Mouse (Mus musculus) limb, embryonic 10.5 days (tissue): ENCODE results near the gene Blm. TPM values are rescaled to one million over a fixed set of nuclear protein-coding genes. Genes with fewer than 3 reads are reported as not detected.

Experiments used
- DNase-seq: peaks from one replicate; pipeline ENCODE4 v3.0.0-alpha.2; 2017; ENCODE audit warnings: low spot score
- H3K27ac ChIP-seq: fragments of 300-500 bp; sonication (generic); 2 replicates; pipeline ENCODE4 v1.5.1; 2016; ENCODE audit warnings: mild to moderate bottlenecking
- H3K27me3 ChIP-seq: fragments of 300-500 bp; sonication (generic); 2 replicates; pipeline ENCODE4 v1.6.1; 2016; ENCODE audit warnings: low read depth, mild to moderate bottlenecking; ENCODE audit not compliant: poor library complexity, severe bottlenecking
- H3K36me3 ChIP-seq: fragments of 300-500 bp; sonication (generic); 2 replicates; pipeline ENCODE4 v1.6.1; 2016; ENCODE audit warnings: mild to moderate bottlenecking, moderate library complexity
- H3K4me1 ChIP-seq: fragments of 300-500 bp; sonication (generic); 2 replicates; pipeline ENCODE4 v1.6.1; 2016
- H3K4me3 ChIP-seq: fragments of 300-500 bp; sonication (generic); 2 replicates; pipeline ENCODE4 v1.5.1; 2016; ENCODE audit warnings: mild to moderate bottlenecking, moderate library complexity
- H3K9me3 ChIP-seq: fragments of 300-500 bp; sonication (generic); replicated peaks from 2 replicates; pipeline ENCODE4 v1.6.1; 2016; ENCODE audit warnings: mild to moderate bottlenecking
- WGBS: fragments of 180-500 bp; shearing (Covaris S2); methylation state at CpG from one replicate; pipeline ENCODE4 v1.1.7; 2016; 5-methylcytosine and 5-hydroxymethylcytosine counted together
- polyA plus RNA-seq: library from polyadenylated mRNA; unstranded; fragments of >200 nt; fragmentation: Nextera tagmentation; extraction: Ambion mirVana; gene quantifications from 2 replicates; pipeline ENCODE4 v1.2.1, GENCODE M21; 2016

Gene Blm
- polyA plus RNA-seq, 1 experiment from 2014 or later, result 58.2 TPM

DNA sequence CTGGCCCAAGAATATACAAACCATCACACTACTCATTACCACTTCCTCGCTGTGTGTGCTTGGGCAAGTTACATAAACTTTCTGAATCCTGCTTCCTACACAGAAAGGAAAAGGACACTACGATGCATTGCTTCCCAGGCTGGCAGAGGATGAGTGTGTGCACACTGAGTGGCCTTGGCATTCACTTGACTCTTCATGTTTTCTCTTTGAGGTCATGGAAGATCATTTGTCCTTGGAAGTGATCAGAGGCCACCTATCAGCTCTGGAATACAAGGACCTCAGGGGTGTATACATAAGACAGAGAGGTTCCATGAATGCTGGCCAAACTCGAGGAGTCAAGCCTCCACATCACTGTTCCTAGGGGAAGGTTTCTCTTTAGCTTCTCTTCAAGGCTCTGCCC, 81.8 kb downstream of the Blm start:
- no peak overlapping the region for H3K4me3 ChIP-seq
- 91% methylated on average over 3 of the region's 3 CpGs for WGBS
- no peak for DNase-seq
- no peaks in the 10 kb centered on the region for H3K27me3 ChIP-seq
- H3K4me1 ChIP-seq, result no peaks in the 10 kb centered on the region; the same call in 1 of the 2 replicates
- H3K27ac ChIP-seq, result no peak overlapping the region
- no peaks in the 10 kb centered on the region for H3K9me3 ChIP-seq
- peaks cover 69% of the 10 kb centered on the region for H3K36me3 ChIP-seq

DNA sequence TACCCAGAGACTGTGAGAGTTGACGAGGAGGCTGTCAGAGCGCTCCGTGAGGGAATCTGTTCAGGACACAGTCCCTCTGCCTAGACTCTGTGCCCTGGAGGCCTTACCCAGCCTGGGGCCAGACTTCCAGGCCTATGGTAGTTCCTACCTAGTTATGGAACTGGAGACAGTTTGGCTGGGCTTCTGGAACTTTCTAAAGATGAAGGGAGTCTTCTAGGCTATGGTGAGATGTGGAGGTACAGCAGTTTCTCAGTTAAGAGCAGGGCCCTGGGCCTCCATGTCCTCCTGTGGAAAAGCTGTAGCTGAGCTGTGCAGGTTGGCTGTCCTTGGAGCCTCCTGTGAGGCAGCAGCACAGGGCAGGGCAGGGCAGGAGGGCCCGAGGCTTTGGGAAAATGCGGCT, 82.7 kb downstream of the Blm start:
- Histone ChIP-seq H3K9me3 (no peaks in the 10 kb centered on the region), H3K4me3 (no peak overlapping the region), H3K27ac (no peak overlapping the region), H3K27me3 (no peaks in the 10 kb centered on the region), H3K36me3 (peaks cover 60% of the 10 kb centered on the region), H3K4me1 (no peaks in the 10 kb centered on the region; the same call in 1 of the 2 replicates)
- WGBS, result 89% methylated on average over 5 of the region's 5 CpGs
- DNase-seq, result no peak

DNA sequence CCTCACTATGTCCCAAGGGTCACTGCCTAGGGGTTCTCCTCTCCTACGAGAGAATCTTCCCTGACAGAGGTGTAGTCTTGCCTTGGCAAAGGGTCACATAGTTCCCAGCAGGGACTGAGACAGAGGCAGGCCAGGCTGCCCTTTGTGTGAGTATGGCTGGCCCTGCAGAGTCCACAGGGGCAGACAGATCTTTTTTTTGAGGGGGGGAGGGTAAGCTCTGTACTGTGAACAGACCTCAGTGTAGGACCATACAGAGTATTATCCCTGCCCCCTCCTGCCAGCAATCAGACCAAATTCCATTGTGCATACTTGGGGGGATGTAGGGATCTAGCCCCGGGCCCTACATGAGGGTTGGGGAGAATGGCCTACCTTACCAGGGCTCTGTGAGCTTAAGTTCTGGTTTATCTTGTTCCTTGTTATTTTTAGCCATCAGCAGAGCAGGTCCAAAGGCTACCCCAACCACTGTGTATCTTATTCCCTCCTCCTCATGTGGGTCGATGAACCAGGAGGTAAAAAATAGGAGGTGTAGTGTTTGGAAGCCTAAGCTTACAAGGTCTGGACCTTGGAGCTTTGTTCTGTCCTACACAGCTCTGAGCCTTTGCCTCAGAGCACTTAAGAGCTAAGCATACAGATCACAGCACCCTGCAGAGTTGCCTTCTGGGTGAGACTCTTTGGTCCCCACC, 83.2 kb downstream of the Blm start:
- Histone ChIP-seq H3K36me3 (peaks cover 55% of the 10 kb centered on the region), H3K27ac (no peak overlapping the region), H3K4me1 (peaks cover 2% of the 10 kb centered on the region), H3K27me3 (no peaks in the 10 kb centered on the region), H3K4me3 (no peak overlapping the region), H3K9me3 (no peaks in the 10 kb centered on the region)
- no peak for DNase-seq
- 85% methylated on average over 3 of the region's 3 CpGs for WGBS

DNA sequence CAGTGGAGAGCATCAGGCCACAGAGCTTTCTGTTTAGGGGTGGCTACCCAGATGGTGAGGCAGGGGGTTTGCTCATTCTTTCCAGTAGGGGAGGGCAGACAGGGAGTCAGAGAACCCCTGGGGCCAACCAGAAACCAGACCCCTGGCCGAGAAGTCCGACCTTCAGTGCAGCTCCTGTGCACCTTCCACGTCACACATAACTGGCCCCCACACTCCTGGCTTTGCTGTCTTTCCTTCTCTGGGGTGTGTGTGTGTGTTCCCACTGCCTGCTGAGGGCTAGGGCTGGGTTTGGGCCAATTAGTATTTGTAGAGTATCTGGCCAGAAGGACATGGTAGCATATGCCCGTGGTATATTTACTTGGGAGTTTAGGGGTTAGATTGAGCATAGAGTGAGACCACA, 84.6 kb downstream of the Blm start:
- Histone ChIP-seq H3K9me3 (no peaks in the 10 kb centered on the region), H3K4me3 (no peak overlapping the region), H3K36me3 (peaks cover 43% of the 10 kb centered on the region), H3K27me3 (no peaks in the 10 kb centered on the region), H3K4me1 (peaks cover 16% of the 10 kb centered on the region), H3K27ac (no peak overlapping the region)
- DNase-seq, result no peak
- 84% methylated on average over 4 of the region's 4 CpGs for WGBS

DNA sequence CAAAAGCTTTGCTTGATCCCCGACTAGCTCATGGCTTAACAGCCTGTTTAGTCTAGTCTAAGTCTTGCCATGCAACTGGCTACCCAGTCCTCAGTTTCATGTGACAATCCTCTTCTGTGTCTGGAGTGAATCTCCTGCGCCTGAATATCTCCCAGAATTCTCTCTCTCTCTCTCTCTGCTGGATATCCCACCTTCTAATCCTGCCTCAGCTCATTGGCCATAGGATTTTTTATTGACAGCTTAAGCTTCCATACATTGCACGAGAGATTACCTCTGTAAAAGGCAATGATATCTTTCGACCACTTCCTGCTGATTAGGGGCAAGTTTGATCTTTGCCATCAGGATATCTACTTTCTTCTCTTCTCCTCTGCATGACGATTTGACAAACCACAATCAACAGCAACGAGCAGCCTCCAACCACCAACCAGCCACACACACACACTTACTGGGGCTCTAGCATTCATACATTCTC, 85.3 kb downstream of the Blm start:
- DNase-seq, result no peak
- Histone ChIP-seq H3K36me3 (peaks cover 36% of the 10 kb centered on the region), H3K27ac (no peak overlapping the region), H3K4me1 (peaks cover 23% of the 10 kb centered on the region), H3K27me3 (no peaks in the 10 kb centered on the region), H3K4me3 (no peak overlapping the region), H3K9me3 (no peaks in the 10 kb centered on the region)
- 85% methylated on average over 6 of the region's 6 CpGs for whole genome bisulfite sequencing

DNA sequence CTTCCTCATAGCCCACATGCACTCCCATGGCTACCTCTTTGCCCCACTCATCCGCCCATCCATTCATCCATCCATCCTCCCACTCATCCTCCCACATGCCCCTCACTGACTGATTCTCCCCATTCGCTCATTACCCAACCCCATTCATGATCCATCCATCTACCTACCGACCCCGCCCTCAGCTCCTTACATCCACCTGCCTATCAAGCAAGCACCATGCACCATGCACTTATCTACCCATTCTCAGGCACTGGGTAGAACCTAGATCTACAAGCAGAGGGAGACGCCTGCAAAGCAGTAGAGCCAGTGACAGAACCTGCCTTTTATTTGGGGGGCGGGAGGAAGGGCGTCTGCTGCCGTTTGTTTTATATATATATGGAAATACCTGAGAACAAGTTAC, 87.6 kb downstream of the Blm start:
- peaks cover 14% of the 10 kb centered on the region for H3K36me3 ChIP-seq
- 94% methylated on average over 8 of the region's 8 CpGs for WGBS

DNA sequence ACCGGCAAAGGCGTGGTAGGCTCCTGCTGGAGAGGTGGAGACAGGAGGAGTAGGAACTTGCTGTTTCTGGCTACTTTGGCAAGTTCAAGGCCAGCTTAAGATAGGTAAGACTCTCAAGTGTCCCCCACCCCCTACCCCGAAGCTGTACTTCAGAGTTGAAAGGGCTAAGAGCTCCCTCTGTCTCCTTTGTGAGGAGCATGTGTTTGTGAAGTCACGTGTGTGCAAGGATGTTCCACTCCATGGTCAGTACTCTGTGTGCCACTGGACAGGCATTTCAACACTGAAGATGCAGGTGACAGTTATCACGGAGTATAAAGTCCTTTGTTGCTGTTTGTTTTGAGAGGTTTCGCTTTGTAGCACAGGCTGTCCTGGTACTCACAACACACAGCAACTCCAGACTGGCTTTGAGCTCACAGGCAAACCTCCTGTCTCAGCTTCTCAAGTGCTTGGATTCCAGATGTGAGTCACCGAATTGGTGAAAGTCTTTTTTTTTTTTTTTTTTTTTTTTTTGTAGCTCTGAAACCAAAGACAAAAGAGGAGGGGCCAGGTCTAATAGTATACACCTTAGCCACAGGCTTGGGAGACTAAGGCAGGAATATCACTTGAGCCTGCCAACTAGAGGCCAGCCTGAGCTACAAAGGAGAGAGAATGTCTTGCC, 88.6 kb downstream of the Blm start:
- peaks cover 4% of the 10 kb centered on the region for H3K36me3 ChIP-seq
- H3K4me1 ChIP-seq, result peaks cover 56% of the 10 kb centered on the region
- DNase-seq, result peak; percentile 45
- no peaks in the 10 kb centered on the region for H3K27me3 ChIP-seq
- 60% methylated on average over 7 of the region's 7 CpGs for WGBS
- H3K27ac ChIP-seq, result peak overlapping the region; percentile 84
- H3K9me3 ChIP-seq, result no peaks in the 10 kb centered on the region
- no peak overlapping the region for H3K4me3 ChIP-seq

More for the DNA sequence above, 87.6 kb downstream of the Blm start:
- peaks cover 46% of the 10 kb centered on the region for H3K4me1 ChIP-seq
- no peaks in the 10 kb centered on the region for H3K27me3 ChIP-seq
- DNase-seq, result no peak
- no peak overlapping the region for H3K27ac ChIP-seq
- no peaks in the 10 kb centered on the region for H3K9me3 ChIP-seq
- H3K4me3 ChIP-seq, result no peak overlapping the region

DNA sequence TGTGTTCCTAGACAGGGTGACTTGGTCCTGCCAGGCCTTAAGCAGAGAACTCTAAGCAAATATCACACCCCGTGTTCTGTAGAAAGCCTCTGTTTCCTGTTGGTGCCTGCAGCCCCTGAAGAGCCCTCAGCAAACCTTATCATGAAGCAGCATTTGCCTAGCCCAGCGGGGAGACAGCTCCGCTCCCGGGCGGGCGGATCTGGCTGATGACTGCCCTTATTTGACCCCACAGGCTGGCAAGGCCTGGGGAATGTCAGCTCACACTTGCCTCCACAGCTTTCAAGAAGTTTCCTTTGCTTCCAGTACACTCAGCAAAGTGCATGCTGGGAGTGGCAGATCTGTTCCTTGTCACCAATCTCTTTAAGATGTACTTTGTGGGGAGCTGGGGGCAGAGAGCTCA, 89.4 kb downstream of the Blm start:
- H3K9me3 ChIP-seq, result no peaks in the 10 kb centered on the region
- peaks cover 64% of the 10 kb centered on the region for H3K4me1 ChIP-seq
- H3K27ac ChIP-seq, result peak overlapping the region; percentile 84
- 11% methylated on average over 6 of the region's 6 CpGs for WGBS
- no peak overlapping the region for H3K4me3 ChIP-seq
- H3K36me3 ChIP-seq, result no peaks in the 10 kb centered on the region
- H3K27me3 ChIP-seq, result no peaks in the 10 kb centered on the region
- peak; percentile 88 for DNase-seq

DNA sequence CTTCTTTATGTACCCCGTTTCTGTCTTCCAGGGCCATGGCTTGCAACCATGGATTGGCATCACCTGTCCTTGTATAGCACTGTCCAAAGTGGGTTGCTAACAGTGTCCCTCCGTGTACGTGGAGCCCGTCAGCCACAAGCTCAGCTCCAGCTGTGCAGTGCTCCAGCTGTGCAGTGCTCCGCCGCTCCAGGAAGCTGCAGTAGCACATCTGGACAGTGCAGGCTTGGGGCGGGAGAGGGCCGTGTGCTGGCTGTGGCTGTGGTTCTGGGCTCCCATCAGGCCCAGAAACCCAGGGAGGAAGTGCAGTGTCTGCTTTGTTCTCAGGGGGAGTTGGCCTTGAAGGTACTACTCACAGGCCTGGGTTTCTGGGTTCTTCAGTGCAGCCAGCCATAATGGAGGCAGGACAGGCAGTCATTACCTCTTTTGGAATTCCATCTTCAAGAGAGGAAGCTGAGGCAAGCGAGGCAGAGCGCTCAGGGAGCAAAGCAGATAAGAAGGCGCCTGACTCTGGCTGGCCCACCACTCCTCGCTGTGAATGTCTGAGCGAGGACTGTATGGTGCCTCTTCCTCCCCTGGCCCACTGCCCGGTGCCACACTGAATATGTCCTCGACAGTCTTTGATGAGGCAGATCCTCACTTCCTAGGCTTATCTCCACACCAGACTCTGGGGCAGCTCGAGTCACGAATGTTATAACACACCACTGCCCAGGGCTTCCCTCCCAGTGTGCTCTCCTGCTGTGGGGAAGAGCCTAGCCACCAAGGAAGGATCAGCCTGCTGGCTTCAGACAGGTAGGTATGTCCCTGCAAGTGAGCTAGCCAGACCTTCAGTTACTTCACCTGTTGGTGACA, 90.3 kb downstream of the Blm start:
- H3K4me3 ChIP-seq, result 0 out of 2 replicates have a peak overlapping the region, but pooled peaks have one; percentile 17
- no peaks in the 10 kb centered on the region for H3K27me3 ChIP-seq
- H3K27ac ChIP-seq, result peak overlapping the region; percentile 84
- H3K9me3 ChIP-seq, result no peaks in the 10 kb centered on the region
- no peaks in the 10 kb centered on the region for H3K36me3 ChIP-seq
- WGBS, result 61% methylated on average over 17 of the region's 17 CpGs
- no peak for DNase-seq
- peaks cover 73% of the 10 kb centered on the region for H3K4me1 ChIP-seq

DNA sequence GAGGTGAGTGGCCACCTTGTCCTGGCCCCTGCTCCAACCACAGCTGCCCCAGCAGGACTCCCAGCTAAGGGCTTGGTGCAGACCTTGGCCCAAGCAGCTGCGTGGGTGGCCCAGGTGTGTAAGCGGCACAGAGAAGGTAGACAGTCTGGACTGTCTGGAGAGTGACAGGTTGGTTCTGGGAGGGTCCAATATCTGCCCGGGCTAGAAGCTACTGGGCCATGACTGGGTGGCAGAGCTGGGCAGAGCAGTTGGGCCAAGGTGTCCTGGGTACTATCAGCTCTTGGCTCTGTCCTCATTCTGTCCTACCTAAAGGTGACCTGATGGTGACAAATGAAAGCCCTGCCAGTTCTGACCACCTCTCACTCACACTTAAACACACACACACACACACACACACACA, 91.8 kb downstream of the Blm start:
- Histone ChIP-seq H3K27me3 (no peaks in the 10 kb centered on the region), H3K4me1 (peaks cover 84% of the 10 kb centered on the region), H3K9me3 (no peaks in the 10 kb centered on the region), H3K27ac (peak overlapping the region; percentile 84), H3K36me3 (no peaks in the 10 kb centered on the region), H3K4me3 (no peak overlapping the region)
- DNase-seq, result no peak
- WGBS, result 82% methylated on average over 3 of the region's 3 CpGs

DNA sequence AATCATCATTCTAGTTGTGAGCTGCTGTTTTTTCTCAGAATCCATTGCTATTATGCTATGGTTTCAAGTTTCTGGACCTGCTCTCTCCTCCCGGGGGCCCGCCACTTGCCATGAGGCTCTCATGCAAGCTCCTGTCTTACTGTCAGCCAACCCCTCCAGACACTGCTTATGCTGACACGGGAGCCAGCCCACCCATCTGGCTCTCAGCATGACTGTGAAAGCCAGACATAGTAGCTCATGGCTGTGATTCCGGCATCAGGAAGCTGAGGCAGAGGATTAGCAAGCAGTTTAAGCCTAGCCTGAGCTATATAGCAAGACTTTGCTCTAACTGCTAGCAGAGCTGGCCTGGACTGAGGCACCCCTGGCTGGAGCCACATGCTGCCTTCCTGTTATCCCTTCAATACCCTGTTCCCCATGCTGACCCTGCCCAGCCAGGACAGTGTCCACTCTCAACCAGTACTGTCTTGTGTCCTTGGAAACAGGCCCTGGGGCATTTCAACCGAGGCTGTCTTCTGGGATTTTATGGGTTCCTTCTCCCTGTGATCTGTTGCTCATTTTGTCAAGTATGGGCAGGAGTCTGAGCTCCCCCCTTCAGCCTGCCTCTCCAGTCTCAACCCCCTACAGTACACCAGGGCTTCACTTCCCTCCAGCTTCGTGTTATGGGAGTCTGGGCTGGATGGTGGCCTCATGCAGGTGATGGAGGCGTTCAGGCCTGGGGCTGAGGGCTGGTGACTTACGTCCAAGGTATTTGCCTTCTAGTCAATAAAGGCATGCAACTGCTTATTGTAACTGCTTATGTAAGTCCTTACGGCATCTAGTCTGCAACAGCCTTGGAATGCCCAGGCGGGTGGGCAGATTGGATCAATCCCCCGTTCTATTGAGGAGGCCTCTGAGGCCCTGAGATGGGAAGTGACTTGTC, 92.7 kb downstream of the Blm start:
- H3K36me3 ChIP-seq, result no peaks in the 10 kb centered on the region

DNA sequence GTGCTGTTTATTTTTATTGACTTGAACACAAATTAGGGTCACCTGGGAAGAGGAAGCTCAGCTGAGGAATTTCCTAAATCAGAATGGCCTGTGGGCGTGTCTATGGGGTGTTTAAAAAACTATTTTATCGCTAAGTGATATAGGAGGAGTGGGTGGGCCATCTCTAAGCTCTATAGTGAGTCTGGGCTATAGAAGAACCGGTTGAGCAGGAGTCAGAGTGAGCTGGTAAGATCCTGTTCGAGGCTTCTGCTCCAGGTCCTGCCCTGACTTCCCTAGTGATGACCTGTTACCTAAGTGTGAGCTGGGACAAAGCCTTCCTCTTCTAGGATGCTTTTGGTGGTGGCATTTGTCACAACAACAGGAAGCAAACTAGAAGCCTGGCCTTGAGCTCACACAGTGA, 94.2 kb downstream of the Blm start:
- H3K4me1 ChIP-seq, result peaks cover 72% of the 10 kb centered on the region
- no peak for DNase-seq
- H3K36me3 ChIP-seq, result no peaks in the 10 kb centered on the region
- no peak overlapping the region for H3K27ac ChIP-seq
- 44% methylated on average over 4 of the region's 4 CpGs for WGBS
- no peaks in the 10 kb centered on the region for H3K27me3 ChIP-seq
- H3K4me3 ChIP-seq, result no peak overlapping the region
- H3K9me3 ChIP-seq, result no peaks in the 10 kb centered on the region

More for the DNA sequence above, 92.7 kb downstream of the Blm start:
- WGBS, result 49% methylated on average over 11 of the region's 11 CpGs
- Histone ChIP-seq H3K27me3 (no peaks in the 10 kb centered on the region), H3K4me3 (no peak overlapping the region), H3K27ac (peak overlapping the region; percentile 84), H3K9me3 (no peaks in the 10 kb centered on the region), H3K4me1 (peaks cover 84% of the 10 kb centered on the region)
- peak; percentile 57 for DNase-seq
